Mouse (Mus musculus): ENCODE data around the gene Nipa2.
"Not testable (repeated sequence)": the region's sequence is repeated elsewhere in the genome, so short reads cannot be mapped to it uniquely, and the experiment has no call there.

Nipa2 gene

GRCm38 (mm10) chr7:55935025-55935424 lies 27.3 kb downstream of the Nipa2 start:
- no peak for DNase-seq

- no peak for DNase-seq
Observed at GRCm38 (mm10) chr7:55928649-55929048, 33.6 kb downstream of the Nipa2 start.

- no peak for DNase-seq
Observed at GRCm38 (mm10) chr7:55927262-55927661, 35.0 kb downstream of the Nipa2 start.

GRCm38 (mm10) chr7:55918365-55918764 lies 43.9 kb downstream of the Nipa2 start:
- DNase-seq: not testable (repeated sequence)

- no peak for DNase-seq
Observed at GRCm38 (mm10) chr7:55912118-55912517, 50.2 kb downstream of the Nipa2 start.

- DNase-seq: no peak
Observed at GRCm38 (mm10) chr7:55911371-55911770, 50.9 kb downstream of the Nipa2 start.

- DNase-seq: no peak
Observed at GRCm38 (mm10) chr7:55910356-55910755, 51.9 kb downstream of the Nipa2 start.

GRCm38 (mm10) chr7:55909519-55909918 lies 52.8 kb downstream of the Nipa2 start:
- DNase-seq: no peak

- no peak for DNase-seq
Observed at GRCm38 (mm10) chr7:55905449-55905848, 56.8 kb downstream of the Nipa2 start.

GRCm38 (mm10) chr7:55903766-55904165 lies 58.5 kb downstream of the Nipa2 start:
- DNase-seq: no peak

GRCm38 (mm10) chr7:55891797-55892196 lies 70.5 kb downstream of the Nipa2 start:
- no peak for DNase-seq

GRCm38 (mm10) chr7:55890731-55891130 lies 71.5 kb downstream of the Nipa2 start:
- no peak for DNase-seq

GRCm38 (mm10) chr7:55889996-55890395 lies 72.3 kb downstream of the Nipa2 start:
- no peak for DNase-seq

- no peak for DNase-seq
Observed at GRCm38 (mm10) chr7:55888603-55889002, 73.7 kb downstream of the Nipa2 start.

Data from thymus, postnatal 4 days (tissue).